Mouse (Mus musculus) erythroblast, embryonic 14.5 days (primary cell): ENCODE data around the gene Derl3.

Experiments used
- GATA1 ChIP-seq: IDR thresholded peaks from 2 replicates; pipeline ENCODE4 v1.6.1; 2012; ENCODE audit warnings: low read length, inconsistent platforms, mixed read lengths
- TAL1 ChIP-seq: IDR thresholded peaks from 3 replicates; pipeline ENCODE4 v1.6.1; 2012; ENCODE audit warnings: low read length, inconsistent platforms, mixed read lengths

DNA sequence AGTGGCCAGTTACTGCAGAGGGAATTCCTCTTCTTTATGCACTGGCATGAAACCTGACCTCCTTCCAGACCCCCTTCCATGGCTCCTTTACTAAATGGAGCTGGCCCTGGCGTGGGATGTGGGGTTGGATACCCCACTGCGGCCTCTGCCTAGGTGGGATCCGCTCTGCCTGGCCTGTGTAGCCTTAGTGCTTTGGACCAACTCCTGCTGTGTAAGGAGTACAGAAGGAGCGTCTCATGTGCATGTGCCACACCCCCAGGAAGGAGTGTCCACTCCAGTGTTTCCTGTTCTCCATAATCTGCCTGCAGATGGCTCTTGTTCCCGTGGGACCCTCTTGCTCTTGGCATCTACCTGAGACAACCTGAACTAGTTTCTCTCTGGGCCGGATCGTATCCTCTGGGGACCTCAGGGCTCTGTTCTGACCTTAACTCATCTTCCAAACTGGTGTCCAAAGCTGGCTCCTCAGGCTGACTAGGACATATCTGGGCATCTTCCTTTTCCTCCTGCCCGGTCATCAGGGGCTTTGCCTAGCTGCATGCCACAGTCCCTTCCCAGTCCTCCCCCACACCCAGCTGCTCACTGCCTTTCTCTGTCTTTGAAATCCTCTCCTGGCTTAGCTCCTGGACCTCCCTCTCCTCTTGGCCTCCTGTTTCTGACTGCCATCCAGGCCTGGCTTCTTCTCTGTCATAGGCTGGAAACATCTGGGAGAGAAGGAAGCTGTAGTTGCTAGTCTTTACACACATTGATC lies 3.6 kb upstream of the Derl3 start:
- no peak for TF ChIP-seq GATA1
- TF ChIP-seq TAL1, result no peak
